Mouse (Mus musculus) midbrain, embryonic 13.5 days (tissue): Measurements from ENCODE around the gene Cyp3a44. TPM values are rescaled to one million over a fixed set of nuclear protein-coding genes. Genes with fewer than 3 reads are reported as not detected.
"Not testable (repeated sequence)": the region's sequence is repeated elsewhere in the genome, so short reads cannot be mapped to it uniquely, and the experiment has no call there.

Experiments
- ATAC-seq: fragments of 200-750 bp; cut with Nextera tagmentation; 2 replicates; pipeline ENCODE4 v1.8.0; 2017; ENCODE audit warnings: mild to moderate bottlenecking, moderate TSS enrichment, moderate library complexity
- H3K27ac ChIP-seq: fragments of 300-500 bp; sonication (generic); 2 replicates; pipeline ENCODE4 v1.5.1; 2015; ENCODE audit warnings: inconsistent platforms, mild to moderate bottlenecking, moderate library complexity
- H3K27me3 ChIP-seq: fragments of 300-500 bp; sonication (generic); 2 replicates; pipeline ENCODE4 v1.6.1; 2015; ENCODE audit warnings: mild to moderate bottlenecking, inconsistent platforms
- H3K36me3 ChIP-seq: fragments of 300-500 bp; sonication (generic); 2 replicates; pipeline ENCODE4 v1.6.1; 2015; ENCODE audit warnings: mild to moderate bottlenecking, inconsistent platforms
- H3K4me1 ChIP-seq: fragments of 300-500 bp; sonication (generic); replicated peaks from 2 replicates; pipeline ENCODE4 v1.6.1; 2015; ENCODE audit warnings: inconsistent platforms
- H3K4me2 ChIP-seq: fragments of 300-500 bp; sonication (generic); replicated peaks from 2 replicates; pipeline ENCODE4 v1.6.1; 2015; ENCODE audit warnings: moderate library complexity, mild to moderate bottlenecking, inconsistent platforms
- H3K4me3 ChIP-seq: fragments of 300-500 bp; sonication (generic); replicated peaks from 2 replicates; pipeline ENCODE4 v1.5.1; 2015; ENCODE audit warnings: mild to moderate bottlenecking, inconsistent platforms
- H3K9ac ChIP-seq: fragments of 300-500 bp; sonication (generic); replicated peaks from 2 replicates; pipeline ENCODE4 v1.6.1; 2015; ENCODE audit warnings: mild to moderate bottlenecking, inconsistent platforms
- H3K9me3 ChIP-seq: fragments of 300-500 bp; sonication (generic); 2 replicates; pipeline ENCODE4 v1.6.1; 2016; ENCODE audit warnings: mild to moderate bottlenecking, inconsistent platforms
- WGBS: fragments of 180-500 bp; shearing (Covaris S2); methylation state at CpG from one replicate; pipeline ENCODE4 v1.1.7; 2015; 5-methylcytosine and 5-hydroxymethylcytosine counted together
- polyA plus RNA-seq: library from polyadenylated mRNA; unstranded; fragments of >200 nt; fragmentation: Nextera tagmentation; extraction: Ambion mirVana; gene quantifications from 2 replicates; pipeline ENCODE4 v1.2.1, GENCODE M21; 2015

Cyp3a44 gene
- not detected in 2 replicates for polyA plus RNA-seq

- 64% methylated on average over 2 of the region's 2 CpGs for WGBS
- H3K27ac ChIP-seq, H3K27me3 ChIP-seq, H3K4me2 ChIP-seq, H3K4me3 ChIP-seq, H3K36me3 ChIP-seq, H3K9ac ChIP-seq, H3K4me1 ChIP-seq, ATAC-seq: not testable (repeated sequence)
- H3K9me3 ChIP-seq: peaks cover 22% of the 10 kb centered on the region; the same call in 1 of the 2 replicates
Observed at GRCm38 (mm10) chr5:145805796-145806195, at the start of gene Cyp3a44. Cyp3a44 (minus strand) TSS chr5:145805874.

- not testable (repeated sequence) for H3K36me3 ChIP-seq, H3K4me1 ChIP-seq, ATAC-seq, H3K27ac ChIP-seq, H3K9ac ChIP-seq, H3K4me3 ChIP-seq, H3K4me2 ChIP-seq, H3K27me3 ChIP-seq
- H3K9me3 ChIP-seq: peaks cover 38% of the 10 kb centered on the region
Observed at GRCm38 (mm10) chr5:145800229-145800628, 5.4 kb downstream of the Cyp3a44 start.

- H3K27ac ChIP-seq, H3K4me3 ChIP-seq, H3K4me1 ChIP-seq, H3K36me3 ChIP-seq, H3K4me2 ChIP-seq, H3K9ac ChIP-seq, H3K27me3 ChIP-seq, ATAC-seq: not testable (repeated sequence)
- peaks cover 35% of the 10 kb centered on the region for H3K9me3 ChIP-seq
Observed at GRCm38 (mm10) chr5:145793232-145793631, 12.4 kb downstream of the Cyp3a44 start.

DNA sequence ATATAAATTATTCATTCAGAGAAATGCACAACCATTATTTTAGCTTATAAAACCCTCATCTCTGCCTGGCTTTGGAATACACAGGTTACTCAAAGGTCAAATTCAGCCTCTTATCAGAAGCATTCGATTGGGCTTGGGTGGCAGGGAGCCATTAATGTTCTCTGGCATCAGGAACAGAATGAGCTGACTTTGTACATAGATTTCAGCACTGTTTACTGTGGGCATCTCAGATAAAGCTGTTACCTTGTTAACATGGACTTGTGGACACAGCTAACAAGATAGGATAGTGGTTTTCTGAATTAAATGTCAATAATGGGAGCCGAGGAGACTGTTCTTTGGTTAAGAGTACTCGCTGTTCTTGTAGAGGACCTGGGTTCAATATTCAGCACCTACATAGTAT lies 68.2 kb downstream of the Cyp3a44 start:
- WGBS: 76% methylated on average over 3 of the region's 3 CpGs
- H3K9ac ChIP-seq, H3K4me1 ChIP-seq, ATAC-seq, H3K27ac ChIP-seq, H3K4me2 ChIP-seq, H3K27me3 ChIP-seq, H3K4me3 ChIP-seq, H3K36me3 ChIP-seq: not testable (repeated sequence)
- peaks cover 17% of the 10 kb centered on the region for H3K9me3 ChIP-seq

Other genes with a start within 250 kb of the Cyp3a44 start
- gene Cyp3a41b, start 221.1 kb downstream of the Cyp3a44 start, polyA plus RNA-seq: not detected in 2 replicates
- gene Cyp3a41a, start 85.7 kb downstream of the Cyp3a44 start, polyA plus RNA-seq: not detected in 2 replicates
- not detected in 2 replicates for gene Cyp3a11, start 74.1 kb upstream of the Cyp3a44 start, polyA plus RNA-seq
- gene Cyp3a25, start 203.7 kb upstream of the Cyp3a44 start, polyA plus RNA-seq: not detected in 2 replicates